Mouse (Mus musculus): ENCODE measurements around the gene Synj2bp. TPM values are rescaled to one million over a fixed set of nuclear protein-coding genes. Genes with fewer than 3 reads are reported as not detected.

The Synj2bp gene
- total RNA-seq (2014; fragmentation: Nextera tagmentation) (80.0 and 81.6 TPM in 2 replicates), total RNA-seq (2017) (103 and 123 TPM in 2 replicates), polyA plus RNA-seq (2012) (3.5 and 5.3 TPM in 2 replicates)

- H3K4me1 ChIP-seq (ENCODE audit: insufficient read depth, low read depth, low read length), result peaks cover 27% of the 10 kb centered on the region
- ATAC-seq (ENCODE audit: extremely low read depth, insufficient number of reproducible peaks, low FRiP score, poor library complexity, severe bottlenecking) (peak; percentile 93), DNase-seq (ENCODE audit: low spot score) (peak; percentile 80)
- H3K36me3 ChIP-seq (replicated peaks), result peaks cover 11% of the 10 kb centered on the region
- no peaks in the 10 kb centered on the region for H3K9me3 ChIP-seq (replicated peaks)
- no peaks in the 10 kb centered on the region for H3K27me3 ChIP-seq (ENCODE audit: insufficient read depth, low read length)
- TF ChIP-seq CTCF (IDR thresholded peaks at IDR 0.05; ENCODE audit: low read depth, low read length), result no peak
- no peak for TF ChIP-seq TAL1 (conservative IDR thresholded peaks at IDR 0.05; ENCODE audit: low read depth, low read length)
- TF ChIP-seq GATA2 (IDR thresholded peaks at IDR 0.05; ENCODE audit: borderline replicate concordance, low read depth, low read length), result no peak
- no peak for TF ChIP-seq GATA1 (IDR thresholded peaks at IDR 0.05; ENCODE audit: borderline replicate concordance, low read length)
- no peak for TF ChIP-seq POLR2AphosphoS5 (IDR thresholded peaks at IDR 0.05; ENCODE audit: insufficient replicate concordance, low read depth, low read length)
- peak within 1 kb of the TSS; percentile 77 for H3K4me3 ChIP-seq (ENCODE audit: low read depth, low read length)
Observed at GRCm38 (mm10) chr12:81532316-81533028, at the start of gene Synj2bp, which contains the start of gene Gm20498. Gene Synj2bp, minus strand, starts transcription at chr12:81532911. Gene Gm20498, minus strand, starts transcription at chr12:81532905.

- peaks cover 13% of the 10 kb centered on the region for H3K4me1 ChIP-seq (ENCODE audit: insufficient read depth, low read depth, low read length)
- H3K27me3 ChIP-seq (ENCODE audit: insufficient read depth, low read length), result no peaks in the 10 kb centered on the region
- ATAC-seq (ENCODE audit: extremely low read depth, insufficient number of reproducible peaks, low FRiP score, poor library complexity, severe bottlenecking) (no peak), DNase-seq (ENCODE audit: low spot score) (no peak)
- no peaks in the 10 kb centered on the region for H3K9me3 ChIP-seq (replicated peaks)
- TF ChIP-seq POLR2AphosphoS5 (IDR thresholded peaks at IDR 0.05; ENCODE audit: insufficient replicate concordance, low read depth, low read length), result no peak
- no peak for TF ChIP-seq GATA2 (IDR thresholded peaks at IDR 0.05; ENCODE audit: borderline replicate concordance, low read depth, low read length)
- no peak for TF ChIP-seq GATA1 (IDR thresholded peaks at IDR 0.05; ENCODE audit: borderline replicate concordance, low read length)
- no peak for TF ChIP-seq TAL1 (conservative IDR thresholded peaks at IDR 0.05; ENCODE audit: low read depth, low read length)
- no peak for TF ChIP-seq CTCF (IDR thresholded peaks at IDR 0.05; ENCODE audit: low read depth, low read length)
- peaks cover 34% of the 10 kb centered on the region for H3K36me3 ChIP-seq (replicated peaks)
- no peak within 1 kb of the TSS; the same call in 1 of the 2 replicates for H3K4me3 ChIP-seq (ENCODE audit: low read depth, low read length)
Observed at GRCm38 (mm10) chr12:81568374-81568773, 35.7 kb upstream of the Synj2bp start, which contains the start of gene Adam21. Gene Adam21, minus strand, starts transcription at chr12:81568474.

DNA sequence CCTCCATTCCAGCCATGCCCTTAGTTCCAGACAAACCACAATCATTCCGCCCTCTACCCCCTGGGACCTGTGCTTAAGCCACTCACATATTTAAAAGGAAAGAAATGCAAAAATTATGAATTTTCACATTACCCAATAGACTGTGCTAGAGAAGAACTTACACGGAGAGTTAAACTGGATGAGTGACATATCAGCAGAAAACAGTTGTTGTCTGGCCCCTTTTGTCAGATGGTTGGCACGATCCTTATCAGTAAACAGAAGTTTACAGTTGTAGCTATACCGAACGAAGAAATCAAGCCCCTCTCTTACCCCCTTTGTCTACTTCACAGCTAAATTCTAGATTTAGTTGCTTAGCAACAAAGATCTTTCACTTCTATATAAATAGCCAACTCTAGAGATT lies 35.2 kb upstream of the Synj2bp start:
- Histone ChIP-seq H3K4me3 (ENCODE audit: low read depth, low read length) (no peak overlapping the region; the same call in 1 of the 2 replicates), H3K9me3 (replicated peaks) (no peaks in the 10 kb centered on the region), H3K4me1 (ENCODE audit: insufficient read depth, low read depth, low read length) (peaks cover 13% of the 10 kb centered on the region), H3K27me3 (ENCODE audit: insufficient read depth, low read length) (no peaks in the 10 kb centered on the region), H3K36me3 (replicated peaks) (peaks cover 30% of the 10 kb centered on the region)
- TF ChIP-seq GATA1 (IDR thresholded peaks at IDR 0.05; ENCODE audit: borderline replicate concordance, low read length), result no peak
- TF ChIP-seq CTCF (IDR thresholded peaks at IDR 0.05; ENCODE audit: low read depth, low read length), result no peak
- TF ChIP-seq TAL1 (conservative IDR thresholded peaks at IDR 0.05; ENCODE audit: low read depth, low read length), result peak; percentile 65
- ATAC-seq (ENCODE audit: extremely low read depth, insufficient number of reproducible peaks, low FRiP score, poor library complexity, severe bottlenecking), result peak; percentile 84
- peak; percentile 18 for DNase-seq (ENCODE audit: low spot score)

DNA sequence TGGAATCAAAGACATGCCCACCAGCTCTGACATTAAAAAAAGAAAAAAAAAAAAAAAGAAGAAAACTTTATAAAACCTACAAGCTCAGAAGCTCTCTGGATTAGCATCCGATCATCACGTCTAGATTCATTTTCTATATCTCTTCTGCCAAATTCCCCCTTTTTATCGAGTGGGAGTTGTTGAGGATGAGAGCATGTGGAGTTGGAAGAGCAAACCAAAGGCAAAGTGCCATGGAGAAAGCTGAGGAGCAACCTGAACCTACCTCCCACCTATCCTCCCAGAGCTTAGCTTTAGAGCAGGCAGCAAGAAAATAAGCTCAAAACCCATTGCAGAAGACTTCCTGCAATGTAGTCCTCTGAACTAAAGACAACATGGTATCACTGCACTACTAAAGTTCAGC lies 31.5 kb upstream of the Synj2bp start:
- ATAC-seq (ENCODE audit: extremely low read depth, insufficient number of reproducible peaks, low FRiP score, poor library complexity, severe bottlenecking), result no peak
- H3K36me3 ChIP-seq (replicated peaks), result peaks cover 2% of the 10 kb centered on the region
- H3K4me1 ChIP-seq (ENCODE audit: insufficient read depth, low read depth, low read length), result peaks cover 13% of the 10 kb centered on the region
- H3K4me3 ChIP-seq (ENCODE audit: low read depth, low read length), result no peak overlapping the region
- DNase-seq (ENCODE audit: low spot score), result no peak
- no peaks in the 10 kb centered on the region for H3K9me3 ChIP-seq (replicated peaks)
- TF ChIP-seq POLR2AphosphoS5 (IDR thresholded peaks at IDR 0.05; ENCODE audit: insufficient replicate concordance, low read depth, low read length), result no peak
- TF ChIP-seq TAL1 (conservative IDR thresholded peaks at IDR 0.05; ENCODE audit: low read depth, low read length), result no peak
- no peak for TF ChIP-seq GATA1 (IDR thresholded peaks at IDR 0.05; ENCODE audit: borderline replicate concordance, low read length)
- no peak for TF ChIP-seq CTCF (IDR thresholded peaks at IDR 0.05; ENCODE audit: low read depth, low read length)
- no peak for TF ChIP-seq GATA2 (IDR thresholded peaks at IDR 0.05; ENCODE audit: borderline replicate concordance, low read depth, low read length)
- no peaks in the 10 kb centered on the region for H3K27me3 ChIP-seq (ENCODE audit: insufficient read depth, low read length)

DNA sequence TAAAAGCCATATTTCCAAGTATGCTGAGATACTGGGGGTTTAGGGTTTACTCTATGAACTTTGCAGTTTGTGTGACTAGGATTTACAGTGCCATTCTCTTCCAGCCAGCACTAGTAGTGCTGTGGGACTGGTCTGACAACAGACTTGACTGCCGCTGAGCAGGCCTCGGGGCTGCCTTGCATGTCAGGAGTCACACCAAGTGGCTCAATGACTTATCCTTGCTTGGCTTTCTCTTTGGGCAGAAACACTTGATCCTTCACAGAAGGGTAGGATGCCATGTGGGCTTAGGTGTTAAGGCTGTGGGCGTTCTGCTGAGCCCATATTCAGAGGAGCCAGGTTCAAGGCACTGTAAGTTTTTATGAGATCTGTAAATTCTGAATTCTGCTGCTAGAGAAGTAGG lies 16.6 kb upstream of the Synj2bp start:
- DNase-seq (ENCODE audit: low spot score), result no peak
- TF ChIP-seq TAL1 (conservative IDR thresholded peaks at IDR 0.05; ENCODE audit: low read depth, low read length) (no peak), POLR2AphosphoS5 (IDR thresholded peaks at IDR 0.05; ENCODE audit: insufficient replicate concordance, low read depth, low read length) (no peak), GATA2 (IDR thresholded peaks at IDR 0.05; ENCODE audit: borderline replicate concordance, low read depth, low read length) (no peak), GATA1 (IDR thresholded peaks at IDR 0.05; ENCODE audit: borderline replicate concordance, low read length) (no peak), CTCF (IDR thresholded peaks at IDR 0.05; ENCODE audit: low read depth, low read length) (no peak)
- Histone ChIP-seq H3K9me3 (replicated peaks) (no peaks in the 10 kb centered on the region), H3K27me3 (ENCODE audit: insufficient read depth, low read length) (no peaks in the 10 kb centered on the region), H3K4me3 (ENCODE audit: low read depth, low read length) (no peak overlapping the region), H3K4me1 (ENCODE audit: insufficient read depth, low read depth, low read length) (peaks cover 12% of the 10 kb centered on the region), H3K36me3 (replicated peaks) (no peaks in the 10 kb centered on the region)
- no peak for ATAC-seq (ENCODE audit: extremely low read depth, insufficient number of reproducible peaks, low FRiP score, poor library complexity, severe bottlenecking)

DNA sequence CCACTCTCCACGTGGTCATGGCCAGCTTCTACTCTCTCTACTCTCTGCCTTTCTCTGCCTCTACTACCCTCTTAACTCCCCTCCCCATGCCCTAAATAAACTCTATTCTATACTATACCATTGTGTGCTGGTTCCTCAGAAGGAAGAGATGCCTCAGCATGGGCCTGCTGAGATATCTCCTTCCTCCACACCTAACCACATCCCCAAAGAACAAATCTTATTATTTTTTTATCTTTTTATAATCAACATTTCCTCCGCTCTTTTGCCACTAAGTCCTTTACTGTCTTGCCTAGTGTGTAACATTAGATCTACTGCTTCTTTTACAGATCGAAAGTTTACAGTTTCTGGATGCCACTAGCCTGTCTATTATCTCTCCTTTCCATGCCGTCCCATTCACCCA lies 14.5 kb upstream of the Synj2bp start:
- Histone ChIP-seq H3K9me3 (replicated peaks) (no peaks in the 10 kb centered on the region), H3K36me3 (replicated peaks) (no peaks in the 10 kb centered on the region), H3K4me3 (ENCODE audit: low read depth, low read length) (no peak overlapping the region), H3K4me1 (ENCODE audit: insufficient read depth, low read depth, low read length) (peaks cover 12% of the 10 kb centered on the region), H3K27me3 (ENCODE audit: insufficient read depth, low read length) (no peaks in the 10 kb centered on the region)
- no peak for DNase-seq (ENCODE audit: low spot score)
- TF ChIP-seq POLR2AphosphoS5 (IDR thresholded peaks at IDR 0.05; ENCODE audit: insufficient replicate concordance, low read depth, low read length) (no peak), GATA1 (IDR thresholded peaks at IDR 0.05; ENCODE audit: borderline replicate concordance, low read length) (no peak), CTCF (IDR thresholded peaks at IDR 0.05; ENCODE audit: low read depth, low read length) (no peak), TAL1 (conservative IDR thresholded peaks at IDR 0.05; ENCODE audit: low read depth, low read length) (no peak), GATA2 (IDR thresholded peaks at IDR 0.05; ENCODE audit: borderline replicate concordance, low read depth, low read length) (no peak)
- peak; percentile 70 for ATAC-seq (ENCODE audit: extremely low read depth, insufficient number of reproducible peaks, low FRiP score, poor library complexity, severe bottlenecking)

Measured in G1E (cell line).